Mouse (Mus musculus): Measurements from ENCODE around the gene Ovgp1. TPM values are rescaled to one million over a fixed set of nuclear protein-coding genes. Genes with fewer than 3 reads are reported as not detected.

Ovgp1 gene
- 5.7 and 5.9 TPM in 2 replicates for polyA plus RNA-seq (2011; ENCODE audit: insufficient read depth, insufficient read length, low read depth, missing spikeins)

DNA sequence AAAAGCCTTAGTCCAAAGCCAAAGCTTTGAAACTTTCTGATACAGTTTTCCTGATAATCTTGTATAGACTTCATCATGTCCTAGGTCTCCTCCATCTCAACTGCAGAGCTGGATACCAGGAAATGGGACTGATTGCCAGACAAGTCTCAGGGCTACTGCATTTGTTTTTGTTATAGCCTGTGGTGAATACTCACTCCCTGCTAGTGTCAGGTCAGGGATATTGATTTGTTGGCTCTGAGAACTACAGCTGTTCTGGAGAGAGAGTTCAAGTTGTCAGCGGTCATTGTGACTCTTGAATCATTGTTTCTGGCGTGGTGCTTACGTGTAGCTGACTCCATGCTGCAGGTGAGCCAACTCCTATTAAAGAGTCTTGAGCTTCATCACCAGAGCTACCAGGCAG is at the start of gene Ovgp1:
Gene Ovgp1, plus strand, starts transcription at position 301 of the 400 bp plus-strand sequence.
- H3K36me3 ChIP-seq (ENCODE audit: control insufficient read depth, insufficient read depth, low read length, poor library complexity, severe bottlenecking): peaks cover 21% of the 10 kb centered on the region
- no peaks in the 10 kb centered on the region for H3K9me3 ChIP-seq (replicated peaks; ENCODE audit: control insufficient read depth, insufficient read depth, low read length, poor library complexity, severe bottlenecking)
- no peak for TF ChIP-seq CTCF (IDR thresholded peaks at IDR 0.05; ENCODE audit: low read depth, low read length)
- TF ChIP-seq EP300 (IDR thresholded peaks at IDR 0.05; ENCODE audit: insufficient read depth, low read depth, low read length): no peak
- TF ChIP-seq POLR2A (IDR thresholded peaks at IDR 0.05; ENCODE audit: insufficient read depth, low read length): no peak
- H3K4me1 ChIP-seq (ENCODE audit: control insufficient read depth, insufficient read depth, low read length): no peaks in the 10 kb centered on the region
- H3K4me3 ChIP-seq (ENCODE audit: low read depth, low read length): no peak within 1 kb of the TSS
- H3K27me3 ChIP-seq (ENCODE audit: control insufficient read depth, insufficient read depth, low read length, poor library complexity, severe bottlenecking): no peaks in the 10 kb centered on the region
- H3K9ac ChIP-seq (ENCODE audit: low read depth, poor library complexity, severe bottlenecking): no peak within 1 kb of the TSS
- no peak within 1 kb of the TSS for H3K27ac ChIP-seq (ENCODE audit: insufficient read depth, low read length)

DNA sequence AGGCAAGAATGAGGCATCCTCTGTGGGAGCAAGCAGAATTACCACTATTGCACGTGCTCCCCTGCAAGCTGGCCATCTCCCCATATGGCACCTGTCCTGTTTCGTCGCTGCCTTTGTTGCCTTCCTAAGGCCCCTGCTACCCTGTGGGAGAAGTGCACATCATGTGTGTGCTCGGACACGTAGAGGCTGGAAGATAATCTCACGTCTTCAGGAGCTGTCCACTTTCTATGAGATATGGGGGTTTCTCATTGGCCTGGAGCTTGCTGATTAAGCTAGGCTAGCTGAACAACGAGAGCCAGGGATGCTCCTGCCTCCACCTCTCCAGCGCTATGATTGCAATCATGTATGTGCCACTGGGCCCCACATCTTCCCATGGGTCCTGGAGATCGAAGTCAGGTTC is 48.9 kb upstream of the Ovgp1 start:
- Histone ChIP-seq H3K27ac (ENCODE audit: insufficient read depth, low read length) (no peak overlapping the region), H3K9me3 (replicated peaks; ENCODE audit: control insufficient read depth, insufficient read depth, low read length, poor library complexity, severe bottlenecking) (no peaks in the 10 kb centered on the region), H3K4me1 (ENCODE audit: control insufficient read depth, insufficient read depth, low read length) (no peaks in the 10 kb centered on the region), H3K36me3 (ENCODE audit: control insufficient read depth, insufficient read depth, low read length, poor library complexity, severe bottlenecking) (no peaks in the 10 kb centered on the region), H3K27me3 (ENCODE audit: control insufficient read depth, insufficient read depth, low read length, poor library complexity, severe bottlenecking) (no peaks in the 10 kb centered on the region), H3K4me3 (ENCODE audit: low read depth, low read length) (no peak overlapping the region), H3K9ac (ENCODE audit: low read depth, poor library complexity, severe bottlenecking) (no peak overlapping the region)
- no peak for TF ChIP-seq EP300 (IDR thresholded peaks at IDR 0.05; ENCODE audit: insufficient read depth, low read depth, low read length)
- TF ChIP-seq CTCF (IDR thresholded peaks at IDR 0.05; ENCODE audit: low read depth, low read length): no peak
- TF ChIP-seq POLR2A (IDR thresholded peaks at IDR 0.05; ENCODE audit: insufficient read depth, low read length): no peak

DNA sequence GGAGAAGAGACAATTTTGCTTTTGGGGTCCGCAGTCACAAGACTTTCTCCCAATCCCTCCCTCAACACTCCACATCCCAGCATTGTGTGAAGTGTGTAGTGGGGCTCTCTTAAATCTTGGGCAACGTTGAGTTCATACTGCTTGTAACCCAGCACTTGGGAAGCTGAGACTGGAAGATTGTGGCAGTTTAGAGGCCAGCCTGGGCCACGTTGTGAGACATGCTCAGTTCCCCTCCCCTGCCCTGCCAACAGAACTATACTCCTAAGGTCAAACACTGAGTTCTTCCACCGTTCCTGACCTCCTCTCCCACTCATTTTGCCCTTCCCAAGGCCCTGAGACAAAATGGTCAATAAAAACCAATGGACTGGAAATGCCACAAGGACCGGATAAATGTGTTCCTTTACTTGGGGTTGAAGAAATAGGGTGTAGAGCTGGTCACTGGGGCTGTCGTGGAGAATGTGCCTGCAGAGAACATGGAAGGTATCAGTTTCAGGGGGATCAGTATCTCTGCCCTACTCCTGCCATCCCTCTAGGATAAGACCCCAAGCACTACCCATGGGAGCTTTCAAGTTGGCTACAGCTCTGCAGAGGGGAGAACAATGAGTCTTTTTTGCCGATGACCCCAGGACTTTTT is 45.8 kb upstream of the Ovgp1 start:
- no peaks in the 10 kb centered on the region for H3K4me1 ChIP-seq (ENCODE audit: control insufficient read depth, insufficient read depth, low read length)
- no peaks in the 10 kb centered on the region for H3K36me3 ChIP-seq (ENCODE audit: control insufficient read depth, insufficient read depth, low read length, poor library complexity, severe bottlenecking)
- H3K9me3 ChIP-seq (replicated peaks; ENCODE audit: control insufficient read depth, insufficient read depth, low read length, poor library complexity, severe bottlenecking): no peaks in the 10 kb centered on the region
- H3K27me3 ChIP-seq (ENCODE audit: control insufficient read depth, insufficient read depth, low read length, poor library complexity, severe bottlenecking): no peaks in the 10 kb centered on the region
- H3K4me3 ChIP-seq (ENCODE audit: low read depth, low read length): no peak overlapping the region
- no peak overlapping the region for H3K27ac ChIP-seq (ENCODE audit: insufficient read depth, low read length)
- no peak overlapping the region for H3K9ac ChIP-seq (ENCODE audit: low read depth, poor library complexity, severe bottlenecking)
- TF ChIP-seq CTCF (IDR thresholded peaks at IDR 0.05; ENCODE audit: low read depth, low read length) (no peak), EP300 (IDR thresholded peaks at IDR 0.05; ENCODE audit: insufficient read depth, low read depth, low read length) (no peak), POLR2A (IDR thresholded peaks at IDR 0.05; ENCODE audit: insufficient read depth, low read length) (no peak)

DNA sequence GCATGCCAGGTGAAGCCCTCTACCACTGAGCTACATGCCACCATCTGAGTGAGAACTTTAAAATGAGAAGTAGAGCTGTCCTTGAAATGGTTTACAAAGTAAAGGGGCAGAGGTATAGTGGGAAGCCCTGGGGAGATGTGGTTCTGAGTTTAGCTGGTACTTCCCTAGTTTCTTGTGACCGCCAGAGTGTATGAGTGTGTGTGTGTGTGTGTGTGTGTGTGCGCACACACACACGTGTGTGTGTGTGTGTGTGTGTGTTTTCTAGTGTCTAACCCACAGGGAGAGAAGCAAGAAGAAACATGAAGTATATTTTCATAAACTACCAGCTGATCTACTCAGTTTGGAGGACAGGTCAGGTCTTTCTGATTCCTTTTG is 45.3 kb upstream of the Ovgp1 start:
- no peaks in the 10 kb centered on the region for H3K27me3 ChIP-seq (ENCODE audit: control insufficient read depth, insufficient read depth, low read length, poor library complexity, severe bottlenecking)
- no peaks in the 10 kb centered on the region for H3K4me1 ChIP-seq (ENCODE audit: control insufficient read depth, insufficient read depth, low read length)
- no peak overlapping the region for H3K9ac ChIP-seq (ENCODE audit: low read depth, poor library complexity, severe bottlenecking)
- H3K4me3 ChIP-seq (ENCODE audit: low read depth, low read length): no peak overlapping the region
- no peak for TF ChIP-seq EP300 (IDR thresholded peaks at IDR 0.05; ENCODE audit: insufficient read depth, low read depth, low read length)
- no peak for TF ChIP-seq CTCF (IDR thresholded peaks at IDR 0.05; ENCODE audit: low read depth, low read length)
- TF ChIP-seq POLR2A (IDR thresholded peaks at IDR 0.05; ENCODE audit: insufficient read depth, low read length): no peak
- H3K27ac ChIP-seq (ENCODE audit: insufficient read depth, low read length): no peak overlapping the region
- H3K36me3 ChIP-seq (ENCODE audit: control insufficient read depth, insufficient read depth, low read length, poor library complexity, severe bottlenecking): no peaks in the 10 kb centered on the region
- no peaks in the 10 kb centered on the region for H3K9me3 ChIP-seq (replicated peaks; ENCODE audit: control insufficient read depth, insufficient read depth, low read length, poor library complexity, severe bottlenecking)

DNA sequence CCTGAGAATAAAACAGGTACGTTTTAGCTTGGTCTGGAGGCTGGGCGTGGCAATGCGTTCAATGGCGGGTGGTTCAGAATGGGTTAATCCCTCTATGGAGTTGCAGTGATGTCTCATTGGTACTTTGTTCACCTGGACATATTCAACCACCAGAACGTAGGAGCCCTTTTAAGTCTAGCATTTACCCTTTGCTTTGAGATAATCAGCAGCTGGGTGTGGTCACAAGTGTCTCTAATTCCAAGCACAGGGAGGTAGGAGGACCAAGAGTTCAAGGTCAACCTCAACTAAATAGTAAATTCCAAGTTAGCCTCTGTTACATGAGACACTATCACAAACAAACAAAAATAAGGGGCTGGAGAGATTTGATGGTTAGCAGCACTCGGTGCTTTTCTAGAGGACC is 44.7 kb upstream of the Ovgp1 start:
- H3K36me3 ChIP-seq (ENCODE audit: control insufficient read depth, insufficient read depth, low read length, poor library complexity, severe bottlenecking): no peaks in the 10 kb centered on the region
- no peak for TF ChIP-seq POLR2A (IDR thresholded peaks at IDR 0.05; ENCODE audit: insufficient read depth, low read length)
- TF ChIP-seq CTCF (IDR thresholded peaks at IDR 0.05; ENCODE audit: low read depth, low read length): no peak
- TF ChIP-seq EP300 (IDR thresholded peaks at IDR 0.05; ENCODE audit: insufficient read depth, low read depth, low read length): no peak
- no peaks in the 10 kb centered on the region for H3K27me3 ChIP-seq (ENCODE audit: control insufficient read depth, insufficient read depth, low read length, poor library complexity, severe bottlenecking)
- no peak overlapping the region for H3K27ac ChIP-seq (ENCODE audit: insufficient read depth, low read length)
- H3K9me3 ChIP-seq (replicated peaks; ENCODE audit: control insufficient read depth, insufficient read depth, low read length, poor library complexity, severe bottlenecking): no peaks in the 10 kb centered on the region
- H3K9ac ChIP-seq (ENCODE audit: low read depth, poor library complexity, severe bottlenecking): no peak overlapping the region
- no peak overlapping the region for H3K4me3 ChIP-seq (ENCODE audit: low read depth, low read length)
- no peaks in the 10 kb centered on the region for H3K4me1 ChIP-seq (ENCODE audit: control insufficient read depth, insufficient read depth, low read length)

DNA sequence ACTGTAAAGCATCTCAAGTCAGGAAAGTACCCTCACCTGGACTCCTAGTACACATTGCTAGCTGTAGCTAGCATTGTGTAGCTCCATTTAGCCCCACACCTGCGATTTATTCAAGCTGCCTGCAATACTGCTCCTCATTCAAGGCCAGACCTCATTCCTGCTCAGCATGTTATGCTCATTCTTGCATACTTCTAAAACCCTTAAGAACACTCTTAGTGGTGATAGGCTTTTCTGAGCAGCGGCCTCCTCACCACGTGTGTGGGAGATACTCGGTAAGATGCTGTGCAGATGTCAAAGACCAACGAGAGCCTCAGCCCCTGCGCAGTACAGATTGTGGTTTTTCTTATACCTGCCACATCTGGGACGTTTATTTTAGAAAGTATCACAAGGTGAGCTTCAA is 43.7 kb upstream of the Ovgp1 start:
- H3K9ac ChIP-seq (ENCODE audit: low read depth, poor library complexity, severe bottlenecking): no peak overlapping the region
- no peaks in the 10 kb centered on the region for H3K36me3 ChIP-seq (ENCODE audit: control insufficient read depth, insufficient read depth, low read length, poor library complexity, severe bottlenecking)
- no peak overlapping the region for H3K27ac ChIP-seq (ENCODE audit: insufficient read depth, low read length)
- no peak for TF ChIP-seq CTCF (IDR thresholded peaks at IDR 0.05; ENCODE audit: low read depth, low read length)
- no peak for TF ChIP-seq POLR2A (IDR thresholded peaks at IDR 0.05; ENCODE audit: insufficient read depth, low read length)
- no peak for TF ChIP-seq EP300 (IDR thresholded peaks at IDR 0.05; ENCODE audit: insufficient read depth, low read depth, low read length)
- H3K27me3 ChIP-seq (ENCODE audit: control insufficient read depth, insufficient read depth, low read length, poor library complexity, severe bottlenecking): no peaks in the 10 kb centered on the region
- no peak overlapping the region for H3K4me3 ChIP-seq (ENCODE audit: low read depth, low read length)
- H3K9me3 ChIP-seq (replicated peaks; ENCODE audit: control insufficient read depth, insufficient read depth, low read length, poor library complexity, severe bottlenecking): no peaks in the 10 kb centered on the region
- no peaks in the 10 kb centered on the region for H3K4me1 ChIP-seq (ENCODE audit: control insufficient read depth, insufficient read depth, low read length)

Data from ES-Bruce4 (cell line).